Mouse (Mus musculus) heart, adult 18-20 months (tissue): ENCODE measurements around the gene Tpm4. TPM values are rescaled to one million over a fixed set of nuclear protein-coding genes. Genes with fewer than 3 reads are reported as not detected.
"Not testable (repeated sequence)": the region's sequence is repeated elsewhere in the genome, so short reads cannot be mapped to it uniquely, and the experiment has no call there.

Experiments
- DNase-seq, 2 experiments: peaks; one replicate each; pipeline ENCODE4 v3.0.0; 2021 to 2022; ENCODE audit warnings: mixed read lengths in 1 of 2
- long read RNA-seq, 2 experiments: library from polyadenylated mRNA; stranded (forward); transcript quantifications; one replicate each; pipeline ENCODE4 v2.0.0; 2021
- total RNA-seq, 2 experiments: library from RNA; stranded (reverse); gene quantifications; 2 replicates each; pipeline ENCODE4 v1.2.3; 2021

Gene Tpm4
- 100 to 1,000 TPM in 1 of 2 experiments, 10 to 100 TPM in 1; 89.1 to 107 TPM for total RNA-seq
- long read RNA-seq, experiment 1, transcript Tpm4-201 (8 exons, 2,128 nt) = major isoform, 116 of 126 reads
- long read RNA-seq, experiment 1, partial matches to known transcripts = 5 of 126 reads
- long read RNA-seq, experiment 1, other reads (novel, unspliced or antisense) = 5 of 126 reads
- long read RNA-seq, experiment 2, transcript Tpm4-201 (8 exons, 2,128 nt) = major isoform, 48 of 54 reads
- long read RNA-seq, experiment 2, partial matches to known transcripts = 4 of 54 reads
- long read RNA-seq, experiment 2, other reads (novel, unspliced or antisense) = 2 of 54 reads

DNA sequence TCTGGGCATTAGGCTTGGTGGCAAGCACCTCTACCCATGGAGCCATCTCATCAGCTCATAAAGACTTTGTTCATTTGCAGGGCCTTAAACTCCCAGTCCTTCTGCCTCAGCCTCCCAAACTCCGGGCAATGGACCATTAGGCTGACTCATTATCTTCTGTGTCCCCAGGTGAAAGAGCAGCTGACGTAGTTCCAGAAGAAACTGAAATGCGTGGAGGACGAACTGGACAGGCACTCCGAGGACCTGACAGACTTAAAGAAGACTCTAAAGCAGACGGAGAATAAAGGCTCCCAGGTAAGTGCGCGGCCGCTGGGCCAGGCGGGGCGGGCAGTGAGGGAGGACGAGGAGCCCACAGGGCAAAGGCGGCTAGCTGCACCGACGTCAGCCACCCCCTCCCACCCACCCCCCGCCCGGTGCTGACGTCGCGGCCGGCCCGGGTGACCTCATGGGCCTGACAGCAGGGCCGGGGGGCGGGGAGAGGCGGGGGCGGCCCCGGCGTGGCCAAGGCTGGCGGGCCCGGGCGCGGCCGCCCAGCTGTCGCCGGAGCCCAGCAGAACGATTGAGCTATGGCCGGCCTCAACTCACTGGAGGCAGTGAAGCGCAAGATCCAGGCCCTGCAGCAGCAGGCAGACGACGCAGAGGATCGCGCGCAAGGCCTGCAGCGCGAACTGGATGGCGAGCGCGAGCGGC lies at the start of gene Tpm4:
Tpm4 (plus strand) TSS at position 220 of the 690 bp plus-strand sequence.
- DNase-seq = peak in 1 of 2 experiments; percentile 83

- DNase-seq = not testable (repeated sequence)
Observed at GRCm38 (mm10) chr8:72087611-72088010, 47.2 kb upstream of the Tpm4 start.

GRCm38 (mm10) chr8:72096721-72097120 lies 38.1 kb upstream of the Tpm4 start:
- DNase-seq = not testable (repeated sequence)

DNA sequence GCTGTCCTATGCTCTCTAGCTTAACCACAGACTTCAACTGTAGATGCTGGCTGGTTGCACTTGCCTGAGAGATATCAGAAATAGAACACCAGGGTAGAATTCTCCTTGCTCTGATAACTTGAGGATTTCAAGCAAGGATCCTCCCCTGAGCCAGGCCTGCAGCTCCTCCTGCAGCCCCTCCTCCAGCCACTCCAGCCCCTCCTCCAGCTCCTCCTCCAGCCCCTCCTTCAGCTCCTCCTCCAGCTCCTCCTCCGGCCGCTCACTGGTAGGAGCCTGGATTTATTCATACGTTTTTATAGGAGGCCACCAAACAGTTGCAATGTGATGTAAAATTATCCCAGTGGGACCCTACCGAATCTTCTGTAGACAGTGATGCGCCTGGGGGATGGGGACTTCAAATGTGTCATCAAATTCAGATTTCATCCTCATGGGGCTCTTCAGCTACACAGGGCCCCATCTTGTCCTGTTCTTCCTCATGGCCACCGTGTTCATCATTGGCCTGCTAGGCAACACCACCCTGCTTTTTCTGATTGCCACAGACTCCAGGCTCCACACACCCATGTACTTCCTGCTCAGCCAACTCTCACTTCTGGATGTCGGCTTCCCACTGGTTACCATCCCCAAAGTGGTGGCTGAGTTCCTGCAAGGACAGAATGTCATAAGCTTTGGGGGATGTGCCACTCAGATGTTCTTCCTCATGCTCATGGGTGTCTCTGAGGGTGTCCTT lies 35.2 kb upstream of the Tpm4 start:
- peak; percentile 48 to 49 for DNase-seq

DNA sequence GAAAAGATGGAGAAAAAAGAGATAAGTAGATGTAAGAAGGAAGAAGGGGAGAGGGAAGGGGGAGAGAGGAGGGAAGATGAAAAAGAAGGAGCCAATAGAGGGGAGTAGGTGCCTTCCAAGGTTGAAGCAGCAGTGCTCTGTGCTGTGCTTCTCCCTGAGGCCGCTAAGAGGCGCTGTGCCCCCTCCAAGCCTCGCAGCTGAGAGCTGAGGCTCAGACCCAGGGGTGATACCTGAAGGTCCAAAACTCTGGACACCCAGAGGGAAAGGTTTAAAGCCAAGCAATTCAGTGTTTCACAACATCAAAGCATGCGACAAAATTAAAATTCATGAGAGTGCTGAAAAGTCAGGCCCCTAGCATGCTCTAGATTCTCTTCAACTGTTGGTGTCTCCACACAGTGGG lies 29.6 kb upstream of the Tpm4 start:
- no peak for DNase-seq

- no peak for DNase-seq
Observed at GRCm38 (mm10) chr8:72106740-72107139, 28.0 kb upstream of the Tpm4 start, which contains the start of gene Olfr374. Gene Olfr374, plus strand, starts transcription at chr8:72107040.

GRCm38 (mm10) chr8:72110876-72111275 lies 23.9 kb upstream of the Tpm4 start:
- peak in 1 of 2 experiments; percentile 17 for DNase-seq

DNA sequence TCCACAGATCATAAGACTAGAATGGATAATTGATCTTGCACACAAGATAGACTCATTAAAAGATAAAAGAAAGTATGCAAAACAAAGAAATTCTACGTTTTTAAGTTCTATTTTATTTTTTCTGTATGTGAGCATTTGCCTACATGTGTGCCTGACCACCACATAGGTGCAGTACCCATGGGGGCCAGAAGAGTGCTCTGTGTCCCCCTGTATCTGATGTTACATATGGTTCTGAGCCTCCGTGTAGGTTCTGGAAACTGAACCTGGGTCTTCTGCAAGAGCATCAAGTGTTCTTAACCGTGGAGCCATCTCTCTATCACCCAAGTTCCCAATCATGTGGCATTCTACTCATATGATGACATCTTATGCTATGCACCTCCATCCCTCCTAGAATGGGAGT lies 22.3 kb upstream of the Tpm4 start:
- no peak for DNase-seq

DNA sequence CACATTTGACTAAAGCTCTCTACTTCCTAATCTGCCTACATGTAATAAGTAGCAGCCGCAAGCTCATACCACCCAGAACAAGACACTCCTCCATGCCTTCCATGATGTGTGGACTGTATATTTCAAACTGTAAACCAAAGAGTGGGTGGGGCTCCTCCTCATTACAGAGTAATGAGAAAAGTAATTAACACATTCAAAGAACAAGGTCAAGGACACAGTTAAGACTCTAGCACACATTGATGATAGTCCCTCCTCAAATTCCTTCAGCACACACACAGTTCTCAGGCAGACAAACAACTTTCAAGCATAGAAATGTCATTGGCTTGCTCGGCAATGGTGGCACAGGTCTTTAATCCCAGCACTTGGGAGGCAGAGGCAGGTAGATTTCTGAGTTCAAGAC lies 19.6 kb upstream of the Tpm4 start:
- DNase-seq = no peak

DNA sequence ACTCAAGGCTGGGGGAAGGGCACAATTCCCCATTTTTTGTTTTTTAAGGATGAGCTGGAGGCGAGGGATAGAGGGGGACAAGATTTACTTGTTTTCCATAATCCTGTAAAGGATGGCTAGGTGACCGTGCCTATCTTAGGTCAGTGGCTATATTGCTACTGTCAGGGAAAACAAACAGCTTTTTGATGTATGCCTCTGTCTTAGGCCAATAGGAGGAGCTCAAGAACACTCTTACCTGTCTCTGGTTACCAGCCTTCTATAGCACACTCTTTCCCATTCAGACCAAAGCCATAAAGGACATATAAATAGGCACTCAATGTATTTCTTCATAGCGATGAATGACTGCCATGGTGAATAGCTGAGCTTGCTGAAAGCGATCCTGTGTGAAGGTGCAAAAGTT lies 16.2 kb upstream of the Tpm4 start:
- no peak for DNase-seq

- DNase-seq = not testable (repeated sequence)
Observed at GRCm38 (mm10) chr8:72121486-72121885, 13.3 kb upstream of the Tpm4 start.

- DNase-seq = no peak
Observed at GRCm38 (mm10) chr8:72121997-72122396, 12.8 kb upstream of the Tpm4 start.

DNA sequence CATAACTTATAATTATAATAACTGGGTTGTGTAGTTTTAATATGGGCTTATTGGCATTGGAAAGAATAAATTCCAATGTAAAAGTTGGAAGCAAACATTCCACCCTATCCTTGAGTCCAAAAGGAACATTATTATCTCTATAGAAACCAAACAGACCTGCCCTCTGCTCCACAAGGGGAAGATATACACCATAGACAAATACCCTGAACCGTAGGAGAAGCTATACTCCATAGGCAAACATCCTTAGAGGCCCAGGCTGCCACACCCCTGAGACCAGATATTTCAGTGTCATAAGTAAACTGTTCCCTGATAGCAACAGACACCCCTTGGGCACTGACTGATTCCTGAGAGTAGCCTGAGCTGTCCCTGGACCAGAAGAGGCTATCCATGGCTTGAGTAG lies 6.9 kb upstream of the Tpm4 start:
- DNase-seq = no peak

- DNase-seq = peak in 1 of 2 experiments; percentile 50
Observed at GRCm38 (mm10) chr8:72131251-72131650, 3.5 kb upstream of the Tpm4 start.

- DNase-seq = no peak
Observed at GRCm38 (mm10) chr8:72131901-72132300, 2.9 kb upstream of the Tpm4 start.

GRCm38 (mm10) chr8:72132417-72132816 lies 2.4 kb upstream of the Tpm4 start:
- DNase-seq = no peak

- no peak for DNase-seq
Observed at GRCm38 (mm10) chr8:72132891-72133290, 1.9 kb upstream of the Tpm4 start.

DNA sequence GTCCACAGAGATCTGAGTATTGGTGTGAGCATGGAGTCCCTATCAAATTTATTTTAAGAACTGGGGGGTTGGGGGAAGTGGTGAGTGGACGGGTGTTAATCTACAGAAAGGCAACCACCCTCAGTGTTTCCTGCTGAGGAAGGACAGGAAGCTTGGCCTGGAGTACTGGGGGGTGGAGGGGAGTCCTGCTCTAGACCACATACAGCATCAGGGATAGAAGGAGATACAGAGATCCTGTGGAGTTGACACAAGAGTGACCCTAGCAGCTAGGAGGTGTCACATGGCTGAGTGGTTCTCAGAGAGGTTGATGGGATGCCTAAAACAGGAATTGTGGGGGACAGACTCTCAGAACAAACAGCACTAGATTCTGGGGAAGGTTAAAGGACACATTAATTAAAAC lies 1.3 kb upstream of the Tpm4 start:
- DNase-seq = no peak

- DNase-seq = peak; percentile 64 to 75
Observed at GRCm38 (mm10) chr8:72135446-72136301, 899 bp downstream of the Tpm4 start.

- DNase-seq = peak; percentile 84 to 92
Observed at GRCm38 (mm10) chr8:72136302-72136978, 1.7 kb downstream of the Tpm4 start.

GRCm38 (mm10) chr8:72137431-72137830 lies 2.7 kb downstream of the Tpm4 start:
- no peak for DNase-seq
